Mouse (Mus musculus) megakaryocyte, embryonic 14.5 days (primary cell): Measurements from ENCODE around the gene Tepp.

Source experiments
- FLI1 ChIP-seq: IDR thresholded peaks from 2 replicates; pipeline ENCODE4 v1.6.1; 2012; ENCODE audit warnings: low read length, inconsistent platforms, mixed read lengths
- GATA1 ChIP-seq: IDR thresholded peaks from 3 replicates; pipeline ENCODE4 v1.6.1; 2012; ENCODE audit warnings: mixed read lengths, low read length, inconsistent platforms, borderline replicate concordance

DNA sequence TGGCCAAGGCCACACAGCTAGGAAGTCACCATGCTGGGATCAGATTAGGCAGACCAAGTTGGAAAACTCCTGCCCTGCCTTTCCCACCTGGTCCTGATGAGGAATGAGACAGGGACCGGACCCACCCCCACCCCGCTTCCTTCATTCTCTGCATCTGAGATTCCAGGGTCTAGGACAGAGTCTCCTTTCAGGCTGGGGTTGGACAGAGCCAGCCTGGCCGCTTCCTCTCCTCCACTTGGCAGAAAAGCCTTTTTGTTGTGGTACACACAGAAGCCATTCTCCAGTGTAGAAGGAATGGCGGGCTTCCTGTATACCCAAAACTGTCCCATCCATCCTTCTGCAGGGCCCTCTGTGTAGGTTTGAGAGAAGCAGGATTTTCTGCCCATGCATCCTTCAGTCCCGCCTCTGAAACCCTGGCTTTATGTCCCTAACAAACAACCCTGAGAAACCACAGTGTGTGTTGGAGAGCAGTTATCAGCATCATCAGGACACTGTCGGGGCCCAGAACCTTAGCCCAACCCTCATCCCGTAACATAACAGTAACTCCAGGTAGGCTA, 65.1 kb downstream of the Tepp start:
- TF ChIP-seq GATA1 (no peak), FLI1 (no peak)
